Mouse (Mus musculus) olfactory bulb, adult 2 months (tissue): Measurements from ENCODE around the gene Fbxw9.

Experiments
- CTCF ChIP-seq: fragments of 200-500 bp; IDR thresholded peaks from 2 replicates; pipeline ENCODE4 v1.5.1; 2012; ENCODE audit warnings: low read depth, mild to moderate bottlenecking, low read length, moderate library complexity; ENCODE audit not compliant: insufficient read depth
- POLR2A ChIP-seq: fragments of 200-500 bp; IDR thresholded peaks from 2 replicates; pipeline ENCODE4 v1.6.1; 2012; ENCODE audit warnings: mild to moderate bottlenecking, low read depth, low read length, moderate library complexity; ENCODE audit not compliant: insufficient read depth

GRCm38 (mm10) chr8:85073041-85073612 is 13.3 kb downstream of the Fbxw9 start:
- TF ChIP-seq CTCF = no peak
- no peak for TF ChIP-seq POLR2A
